Comparison of ENCODE assay signal across 7 mouse cellular contexts in genomic region chr11:117778851-117779433, GRCm38 (mm10). TPM values are rescaled to one million over a fixed set of nuclear protein-coding genes. Genes with fewer than 3 reads are reported as not detected.
DNase-seq lines count a peak whose midpoint lies in the region; ATAC-seq and TF ChIP-seq lines count a peak whose summit lies in the region.

No protein-coding gene starts in this region.

- no peaks in the 10 kb centered on the region for H3K9me3 ChIP-seq in E14TG2a.4 (ENCODE audit: low read length)
- H3K9me3 ChIP-seq in heart, embryonic 12.5 days (replicated peaks) = no peaks in the 10 kb centered on the region
- H3K9me3 ChIP-seq in midbrain, embryonic 11.5 days (ENCODE audit: control insufficient read depth, low read length) = no peaks in the 10 kb centered on the region

- peak; percentile 62 for DNase-seq in ZHBTc4 (ENCODE audit: low read depth, low spot score)
- peak; percentile 61 for DNase-seq in kidney, postnatal 14 days
- DNase-seq in midbrain, embryonic 11.5 days (ENCODE audit: low spot score, missing footprints) = no peak
- no peak for DNase-seq in cerebellum, postnatal 36 days
- no peak for DNase-seq in right cerebral cortex, postnatal 10 days (ENCODE audit: low spot score in 2 of 2)

- WGBS in heart, embryonic 12.5 days = 50% methylated on average over 12 of the region's 12 CpGs
- 72% methylated on average over 12 of the region's 12 CpGs for WGBS in midbrain, embryonic 11.5 days

- H3K9ac ChIP-seq in heart, embryonic 12.5 days = peak overlapping the region; percentile 81
- peak overlapping the region; percentile 65 for H3K9ac ChIP-seq in midbrain, embryonic 11.5 days (ENCODE audit: low read length)

- peaks cover 5% of the 10 kb centered on the region; the same call in 1 of the 2 replicates for H3K27me3 ChIP-seq in E14TG2a.4 (ENCODE audit: insufficient read depth, low read length)
- H3K27me3 ChIP-seq in heart, embryonic 12.5 days (replicated peaks) = peaks cover 4% of the 10 kb centered on the region; the same call in 1 of the 2 replicates
- H3K27me3 ChIP-seq in midbrain, embryonic 11.5 days (ENCODE audit: control insufficient read depth, insufficient read depth, low read length) = peaks cover 41% of the 10 kb centered on the region

- no peak for TF ChIP-seq CTCF in E14TG2a.4 (conservative IDR thresholded peaks at IDR 0.05; ENCODE audit: low read length)

- peak overlapping the region; percentile 94 for H3K27ac ChIP-seq in heart, embryonic 12.5 days (ENCODE audit: poor library complexity, severe bottlenecking)
- peak overlapping the region; percentile 25; the same call in 1 of the 2 replicates for H3K27ac ChIP-seq in midbrain, embryonic 11.5 days (ENCODE audit: low read depth, low read length)

- peak overlapping the region; percentile 99 for H3K4me2 ChIP-seq in heart, embryonic 12.5 days
- peak overlapping the region; percentile 53 for H3K4me2 ChIP-seq in midbrain, embryonic 11.5 days

- no peak for ATAC-seq in heart, embryonic 12.5 days (ENCODE audit: insufficient number of reproducible peaks, low FRiP score)
- ATAC-seq in midbrain, embryonic 11.5 days (ENCODE audit: low FRiP score) = no peak

- peaks cover 67% of the 10 kb centered on the region for H3K4me1 ChIP-seq in E14TG2a.4 (replicated peaks; ENCODE audit: low read depth, low read length)
- peaks cover 49% of the 10 kb centered on the region for H3K4me1 ChIP-seq in heart, embryonic 12.5 days (replicated peaks)
- H3K4me1 ChIP-seq in midbrain, embryonic 11.5 days (ENCODE audit: control insufficient read depth, insufficient read depth, low read length) = peaks cover 17% of the 10 kb centered on the region

- H3K36me3 ChIP-seq in E14TG2a.4 (ENCODE audit: insufficient read depth, low read length) = peaks cover 53% of the 10 kb centered on the region
- H3K36me3 ChIP-seq in heart, embryonic 12.5 days = peaks cover 42% of the 10 kb centered on the region
- no peaks in the 10 kb centered on the region for H3K36me3 ChIP-seq in midbrain, embryonic 11.5 days (ENCODE audit: control insufficient read depth, insufficient read depth, low read length)

- H3K4me3 ChIP-seq in E14TG2a.4 (replicated peaks; ENCODE audit: low read length) = peak overlapping the region; percentile 87
- H3K4me3 ChIP-seq in heart, embryonic 12.5 days = peak overlapping the region; percentile 69
- H3K4me3 ChIP-seq in midbrain, embryonic 11.5 days (ENCODE audit: low read depth, low read length) = peak overlapping the region; percentile 30; the same call in 1 of the 2 replicates

RNA-seq across cellular contexts. Expression of gene Tmc8, which starts 2.9 kb away (rescaled TPM):
- 4.0 and 4.1 TPM in 2 replicates for polyA plus RNA-seq in heart, embryonic 12.5 days (2016; fragmentation: Nextera tagmentation; extraction: Ambion mirVana)
- polyA plus RNA-seq in midbrain, embryonic 11.5 days (2014; fragmentation: Nextera tagmentation; extraction: Ambion mirVana) = 1.0 and 1.2 TPM in 2 replicates

RNA-seq across cellular contexts. Expression of gene Tmc6, which starts 3.1 kb away (rescaled TPM):
- 23.8 and 26.5 TPM in 2 replicates for polyA plus RNA-seq in heart, embryonic 12.5 days (2016; fragmentation: Nextera tagmentation; extraction: Ambion mirVana)
- polyA plus RNA-seq in midbrain, embryonic 11.5 days (2014; fragmentation: Nextera tagmentation; extraction: Ambion mirVana) = 4.5 and 4.7 TPM in 2 replicates

RNA-seq across cellular contexts. Expression of gene 6030468B19Rik, which starts 18.5 kb away (rescaled TPM):
- polyA plus RNA-seq in heart, embryonic 12.5 days (2016; fragmentation: Nextera tagmentation; extraction: Ambion mirVana) = 0.71 and 1.7 TPM in 2 replicates
- polyA plus RNA-seq in midbrain, embryonic 11.5 days (2014; fragmentation: Nextera tagmentation; extraction: Ambion mirVana) = 0.65 and 1.3 TPM in 2 replicates

RNA-seq across cellular contexts. Expression of gene Gm20708, which starts 30.5 kb away (rescaled TPM):
- polyA plus RNA-seq in heart, embryonic 12.5 days (2016; fragmentation: Nextera tagmentation; extraction: Ambion mirVana) = 0.78 and 0.82 TPM in 2 replicates
- polyA plus RNA-seq in midbrain, embryonic 11.5 days (2014; fragmentation: Nextera tagmentation; extraction: Ambion mirVana) = 0.15 and 0.20 TPM in 2 replicates

RNA-seq across cellular contexts. Expression of gene Syngr2, which starts 30.5 kb away (rescaled TPM):
- 68.9 and 69.3 TPM in 2 replicates for polyA plus RNA-seq in heart, embryonic 12.5 days (2016; fragmentation: Nextera tagmentation; extraction: Ambion mirVana)
- 29.9 and 36.4 TPM in 2 replicates for polyA plus RNA-seq in midbrain, embryonic 11.5 days (2014; fragmentation: Nextera tagmentation; extraction: Ambion mirVana)

Comparison
In these comparisons a context has a peak if more than half of its experiments do, and no peak if none do; other contexts are left out.
1. H3K4me3 ChIP-seq: peak in every context shown above with its lines; median percentile 87 in E14TG2a.4; 69 in heart, embryonic 12.5 days; 30 in midbrain, embryonic 11.5 days.
2. DNase-seq: peak in ZHBTc4 (single experiment) and kidney, postnatal 14 days (single experiment); none in midbrain, embryonic 11.5 days (single experiment), cerebellum, postnatal 36 days (0 of 2) and right cerebral cortex, postnatal 10 days (0 of 2).